Mouse (Mus musculus) stomach, postnatal 0 days (tissue): ENCODE results near the gene Cdc42ep1. TPM values are rescaled to one million over a fixed set of nuclear protein-coding genes. Genes with fewer than 3 reads are reported as not detected.

Experiments used
- ATAC-seq: fragments of 200-750 bp; cut with Nextera tagmentation; 2 replicates; pipeline ENCODE4 v1.8.0; 2017; ENCODE audit not compliant: low FRiP score, low TSS enrichment
- DNase-seq: peaks from one replicate; pipeline ENCODE4 v3.0.0-alpha.2; 2016; ENCODE audit warnings: low spot score
- H3K27ac ChIP-seq: fragments of 300-500 bp; sonication (generic); replicated peaks from 2 replicates; pipeline ENCODE4 v1.5.1; 2014; ENCODE audit warnings: mild to moderate bottlenecking, control low read depth
- H3K27me3 ChIP-seq: fragments of 300-500 bp; sonication (generic); 2 replicates; pipeline ENCODE4 v1.6.1; 2014; ENCODE audit warnings: low read length; ENCODE audit not compliant: control insufficient read depth, insufficient read depth
- H3K36me3 ChIP-seq: fragments of 300-500 bp; sonication (generic); 2 replicates; pipeline ENCODE4 v1.6.1; 2014; ENCODE audit warnings: low read length, mixed read lengths; ENCODE audit not compliant: control insufficient read depth, insufficient read depth
- H3K4me1 ChIP-seq: fragments of 300-500 bp; sonication (generic); replicated peaks from 2 replicates; pipeline ENCODE4 v1.6.1; 2014; ENCODE audit warnings: antibody characterized with exemption; ENCODE audit not compliant: control insufficient read depth, insufficient read depth
- H3K4me2 ChIP-seq: fragments of 300-500 bp; sonication (generic); replicated peaks from 2 replicates; pipeline ENCODE4 v1.6.1; 2014; ENCODE audit warnings: low read depth, mild to moderate bottlenecking, control low read depth, moderate library complexity
- H3K4me3 ChIP-seq: fragments of 300-500 bp; sonication (generic); 2 replicates; pipeline ENCODE4 v1.5.1; 2014; ENCODE audit warnings: low read depth, low read length, control low read depth
- H3K9ac ChIP-seq: fragments of 300-500 bp; sonication (generic); 2 replicates; pipeline ENCODE4 v1.6.1; 2014; ENCODE audit warnings: mild to moderate bottlenecking, low read length, control low read depth, mixed read lengths
- H3K9me3 ChIP-seq: fragments of 300-500 bp; sonication (generic); 2 replicates; pipeline ENCODE4 v1.6.1; 2016; ENCODE audit warnings: low read length; ENCODE audit not compliant: control insufficient read depth
- CTCF ChIP-seq: IDR thresholded peaks from 2 replicates; pipeline ENCODE4 v1.5.1; 2016; ENCODE audit warnings: antibody characterized with exemption, low read depth, mild to moderate bottlenecking, moderate library complexity
- EP300 ChIP-seq: optimal IDR thresholded peaks from 2 replicates; pipeline ENCODE3; 2016; ENCODE audit warnings: antibody characterized with exemption
- WGBS: fragments of 180-500 bp; shearing (Covaris S2); extraction: QIAGEN DNeasy Blood & Tissue Kit; methylation state at CpG from one replicate; pipeline ENCODE4 v1.1.7; 2014; 5-methylcytosine and 5-hydroxymethylcytosine counted together
- polyA plus RNA-seq: library from polyadenylated mRNA; unstranded; fragments of >200 nt; fragmentation: Nextera tagmentation; extraction: Ambion mirVana; gene quantifications from 2 replicates; pipeline ENCODE4 v1.2.1, GENCODE M21; 2015

The Cdc42ep1 gene
- polyA plus RNA-seq, 1 experiment from 2014 or later: 37.7 TPM

GRCm38 (mm10) chr15:78894726-78895125 is 52.3 kb downstream of the Cdc42ep1 start:
- WGBS: 65% methylated on average over 13 of the region's 13 CpGs
- no peak overlapping the region for H3K4me3 ChIP-seq
- peak overlapping the region; percentile 71 for H3K27ac ChIP-seq
- TF ChIP-seq EP300 (no peak), CTCF (no peak)
- H3K36me3 ChIP-seq: peaks cover 29% of the 10 kb centered on the region
- DNase-seq: no peak
- H3K9me3 ChIP-seq: no peaks in the 10 kb centered on the region
- peaks cover 2% of the 10 kb centered on the region; the same call in 1 of the 2 replicates for H3K4me1 ChIP-seq
- ATAC-seq: no peak; the same call in 1 of the 2 replicates
- no peak overlapping the region for H3K4me2 ChIP-seq
- H3K27me3 ChIP-seq: no peaks in the 10 kb centered on the region
- peak overlapping the region; percentile 43; the same call in 1 of the 2 replicates for H3K9ac ChIP-seq

GRCm38 (mm10) chr15:78895741-78896140 is 53.3 kb downstream of the Cdc42ep1 start:
- 71% methylated on average over 2 of the region's 2 CpGs for WGBS
- H3K27ac ChIP-seq: peak overlapping the region; percentile 71

GRCm38 (mm10) chr15:78896149-78896548 is 53.7 kb downstream of the Cdc42ep1 start:
- Histone ChIP-seq H3K9ac (peak overlapping the region; percentile 1; the same call in 1 of the 2 replicates), H3K36me3 (peaks cover 23% of the 10 kb centered on the region), H3K9me3 (no peaks in the 10 kb centered on the region), H3K4me1 (peaks cover 5% of the 10 kb centered on the region), H3K4me3 (no peak overlapping the region), H3K27ac (peak overlapping the region; percentile 71), H3K27me3 (no peaks in the 10 kb centered on the region), H3K4me2 (no peak overlapping the region)
- DNase-seq (peak; percentile 82), ATAC-seq (peak; percentile 24; the same call in 1 of the 2 replicates)
- TF ChIP-seq EP300: no peak
- no peak for TF ChIP-seq CTCF
- WGBS: 67% methylated on average over 3 of the region's 3 CpGs

More at GRCm38 (mm10) chr15:78895741-78896140, 53.3 kb downstream of the Cdc42ep1 start:
- Histone ChIP-seq H3K4me1 (peaks cover 5% of the 10 kb centered on the region), H3K4me2 (no peak overlapping the region), H3K4me3 (no peak overlapping the region), H3K27me3 (no peaks in the 10 kb centered on the region), H3K36me3 (peaks cover 26% of the 10 kb centered on the region), H3K9me3 (no peaks in the 10 kb centered on the region), H3K9ac (peak overlapping the region; percentile 1; the same call in 1 of the 2 replicates)
- no peak for DNase-seq
- TF ChIP-seq EP300 (no peak), CTCF (no peak)
- ATAC-seq: no peak

GRCm38 (mm10) chr15:78897488-78897887 is 55.1 kb downstream of the Cdc42ep1 start:
- WGBS: 74% methylated on average over 4 of the region's 4 CpGs
- DNase-seq (no peak), ATAC-seq (no peak)
- TF ChIP-seq EP300 (no peak), CTCF (no peak)
- H3K4me1 ChIP-seq: peaks cover 7% of the 10 kb centered on the region
- H3K4me3 ChIP-seq: no peak overlapping the region
- no peaks in the 10 kb centered on the region for H3K27me3 ChIP-seq
- peaks cover 11% of the 10 kb centered on the region; the same call in 1 of the 2 replicates for H3K36me3 ChIP-seq
- H3K9me3 ChIP-seq: no peaks in the 10 kb centered on the region
- peak overlapping the region; percentile 31 for H3K27ac ChIP-seq
- no peak overlapping the region for H3K9ac ChIP-seq
- no peak overlapping the region for H3K4me2 ChIP-seq

- no peak for TF ChIP-seq CTCF
- TF ChIP-seq EP300: no peak
- no peak for DNase-seq
- ATAC-seq: no peak
- Histone ChIP-seq H3K27me3 (no peaks in the 10 kb centered on the region), H3K9ac (peak overlapping the region; percentile 35; the same call in 1 of the 2 replicates), H3K4me3 (0 out of 2 replicates have a peak overlapping the region, but pooled peaks have one; percentile 2), H3K4me1 (peaks cover 7% of the 10 kb centered on the region), H3K4me2 (peak overlapping the region; percentile 86), H3K27ac (peak overlapping the region; percentile 85), H3K36me3 (0 out of 2 replicates have a peak, but pooled peaks cover 4% of the 10 kb centered on the region), H3K9me3 (no peaks in the 10 kb centered on the region)
- WGBS: 42% methylated on average over 6 of the region's 6 CpGs
Observed at GRCm38 (mm10) chr15:78898507-78899001, 56.1 kb downstream of the Cdc42ep1 start.

- peak within 1 kb of the TSS; percentile 77 for H3K4me3 ChIP-seq
- peak within 1 kb of the TSS; percentile 85 for H3K27ac ChIP-seq
- peak within 1 kb of the TSS; percentile 86 for H3K4me2 ChIP-seq
- no peak for ATAC-seq
- WGBS: 3% methylated on average over 19 of the region's 20 CpGs
- peaks cover 7% of the 10 kb centered on the region for H3K4me1 ChIP-seq
- H3K9me3 ChIP-seq: no peaks in the 10 kb centered on the region
- no peaks in the 10 kb centered on the region for H3K36me3 ChIP-seq
- no peaks in the 10 kb centered on the region for H3K27me3 ChIP-seq
- no peak for DNase-seq
- peak within 1 kb of the TSS; percentile 79 for H3K9ac ChIP-seq
- TF ChIP-seq EP300: no peak
- no peak for TF ChIP-seq CTCF
Observed at GRCm38 (mm10) chr15:78899409-78899739, 57.0 kb downstream of the Cdc42ep1 start, which contains the start of gene Gm49510. TSS of gene Gm49510 (plus strand) at chr15:78899667.
